17 mouse cellular contexts compared by ENCODE assay signal in genomic region chr8:126360701-126361100, GRCm38 (mm10).
"Had no signal": no experiment of that assay in that cellular context is flagged by ENCODE, and none has a peak within 500 bp of the region (broad histone marks: within the 10 kb centered on the region; RNA-seq: fewer than 3 reads in every experiment).

No protein-coding gene starts in this region.

- DNase-seq: layer of hippocampus, adult 9-11 months; liver, embryonic 13.5 days; retina, postnatal 1 day; right cerebral cortex, postnatal 25 days; spleen, adult 18-20 months; thymus, postnatal 25 days had no signal

- H3K27me3 ChIP-seq: intestine, embryonic 15.5 days; limb, embryonic 13.5 days; liver, embryonic 13.5 days; lung, embryonic 15.5 days; neural tube, embryonic 13.5 days; stomach, embryonic 15.5 days had no signal

- H3K9ac ChIP-seq: intestine, embryonic 15.5 days; limb, embryonic 13.5 days; liver, embryonic 13.5 days; lung, embryonic 15.5 days; neural tube, embryonic 13.5 days; stomach, embryonic 15.5 days had no signal

- H3K4me1 ChIP-seq: intestine, embryonic 15.5 days; limb, embryonic 13.5 days; liver, embryonic 13.5 days; lung, embryonic 15.5 days; stomach, embryonic 15.5 days had no signal

- H3K36me3 ChIP-seq: intestine, embryonic 15.5 days; limb, embryonic 10.5 days; limb, embryonic 13.5 days; liver, embryonic 13.5 days; lung, embryonic 15.5 days; neural tube, embryonic 13.5 days; stomach, embryonic 15.5 days had no signal

- ATAC-seq: hindbrain, embryonic 16.5 days; intestine, embryonic 15.5 days; midbrain, embryonic 16.5 days had no signal

- H3K9me3 ChIP-seq: intestine, embryonic 15.5 days; limb, embryonic 10.5 days; liver, embryonic 13.5 days; lung, embryonic 15.5 days; neural tube, embryonic 13.5 days; stomach, embryonic 15.5 days had no signal

- H3K4me2 ChIP-seq: intestine, embryonic 15.5 days; limb, embryonic 13.5 days; liver, embryonic 13.5 days; lung, embryonic 15.5 days; midbrain, embryonic 11.5 days; neural tube, embryonic 13.5 days; stomach, embryonic 15.5 days had no signal

- H3K27ac ChIP-seq: intestine, embryonic 15.5 days; layer of hippocampus, adult 2 months; limb, embryonic 10.5 days; limb, embryonic 13.5 days; liver, embryonic 13.5 days; lung, embryonic 15.5 days; neural tube, embryonic 13.5 days; stomach, embryonic 15.5 days had no signal

- H3K4me3 ChIP-seq: intestine, embryonic 15.5 days; layer of hippocampus, adult 2 months; limb, embryonic 10.5 days; limb, embryonic 13.5 days; liver, embryonic 13.5 days; lung, embryonic 15.5 days; myocyte; neural tube, embryonic 13.5 days; stomach, embryonic 15.5 days had no signal
